Mouse (Mus musculus) left cerebral cortex, postnatal 10 days (tissue): ENCODE results near the gene Efna1. TPM values are rescaled to one million over a fixed set of nuclear protein-coding genes. Genes with fewer than 3 reads are reported as not detected.

Experiments
- DNase-seq, 2 experiments: peaks; one replicate each; pipeline ENCODE4 v3.0.0; 2021 to 2022; ENCODE audit warnings: low spot score in 2 of 2, mixed read lengths in 1 of 2; ENCODE audit errors: extremely low spot score in 1 of 2
- intact Hi-C: fragments of 180-260 bp; cut with DNase I; formaldehyde crosslinking; loops from one replicate; pipeline ENCODE4 v1.15.1; 2025
- total RNA-seq, 2 experiments: library from RNA; stranded (reverse); gene quantifications; 2 replicates each; pipeline ENCODE4 v1.2.3; 2021

Efna1 gene
- total RNA-seq, 2 experiments from 2014 or later = 3.3 to 4.4 TPM

GRCm38 (mm10) chr3:89315195-89315929, 34.4 kb upstream of the Efna1 start:
- intact Hi-C loops = loop anchor here (5.0 to 10.0 kb wide), 2 partner anchors 37 to 539 kb away; no protein-coding TSS in a partner anchor

GRCm38 (mm10) chr3:89314791-89315190, 33.8 kb upstream of the Efna1 start:
- intact Hi-C loops = loop anchor here (5.0 to 10.0 kb wide), 2 partner anchors 38 to 540 kb away; no protein-coding TSS in a partner anchor
- no peak for DNase-seq

More at GRCm38 (mm10) chr3:89315195-89315929, 34.4 kb upstream of the Efna1 start:
- DNase-seq = peak; percentile 77 to 90

GRCm38 (mm10) chr3:89314340-89314739, 33.4 kb upstream of the Efna1 start:
- peak in 1 of 2 experiments; percentile 53 for DNase-seq
- intact Hi-C loops = loop anchor here (10.0 kb wide), 1 partner anchor 540 kb away; no protein-coding TSS in a partner anchor

GRCm38 (mm10) chr3:89308089-89308488, 27.1 kb upstream of the Efna1 start:
- DNase-seq = peak; percentile 44 to 63
- intact Hi-C loops = no loop called here

GRCm38 (mm10) chr3:89305551-89306325, 24.8 kb upstream of the Efna1 start:
- no peak for DNase-seq
- intact Hi-C loops = no loop called here

- DNase-seq = no peak
- intact Hi-C loops = no loop called here
Measured at GRCm38 (mm10) chr3:89305105-89305504, 24.2 kb upstream of the Efna1 start.

GRCm38 (mm10) chr3:89304440-89304839, 23.5 kb upstream of the Efna1 start:
- DNase-seq = no peak
- intact Hi-C loops = no loop called here

GRCm38 (mm10) chr3:89300514-89300913, 19.6 kb upstream of the Efna1 start:
- intact Hi-C loops = no loop called here
- DNase-seq = no peak

- intact Hi-C loops = no loop called here
- no peak for DNase-seq
Measured at GRCm38 (mm10) chr3:89300071-89300470, 19.1 kb upstream of the Efna1 start.

GRCm38 (mm10) chr3:89299499-89299898, 18.6 kb upstream of the Efna1 start:
- intact Hi-C loops = loop anchor here (5.0 kb wide), 1 partner anchor 47 kb away; no protein-coding TSS in a partner anchor
- peak in 1 of 2 experiments; percentile 49 for DNase-seq

GRCm38 (mm10) chr3:89298908-89299307, 18.0 kb upstream of the Efna1 start:
- DNase-seq = no peak
- intact Hi-C loops = loop anchor here (5.0 kb wide), 1 partner anchor 47 kb away; no protein-coding TSS in a partner anchor

- no peak for DNase-seq
- intact Hi-C loops = loop anchor here (5.0 kb wide), 1 partner anchor 45 kb away; no protein-coding TSS in a partner anchor
Measured at GRCm38 (mm10) chr3:89296761-89297396, 15.9 kb upstream of the Efna1 start.

- intact Hi-C loops = loop anchor here (5.0 kb wide), 1 partner anchor 43 kb away; no protein-coding TSS in a partner anchor
- no peak for DNase-seq
Measured at GRCm38 (mm10) chr3:89295685-89296230, 14.8 kb upstream of the Efna1 start.

GRCm38 (mm10) chr3:89294195-89294594, 13.3 kb upstream of the Efna1 start:
- DNase-seq = no peak
- intact Hi-C loops = no loop called here

- no peak for DNase-seq
- intact Hi-C loops = no loop called here
Measured at GRCm38 (mm10) chr3:89293247-89293918, 12.4 kb upstream of the Efna1 start.

- intact Hi-C loops = no loop called here
- DNase-seq = no peak
Measured at GRCm38 (mm10) chr3:89292303-89292702, 11.4 kb upstream of the Efna1 start.

GRCm38 (mm10) chr3:89291874-89292273, 10.9 kb upstream of the Efna1 start:
- intact Hi-C loops = no loop called here
- DNase-seq = no peak

GRCm38 (mm10) chr3:89288503-89288928, 7.6 kb upstream of the Efna1 start:
- intact Hi-C loops = no loop called here
- DNase-seq = no peak
